Mouse (Mus musculus) spleen, adult 18-20 months (tissue): ENCODE measurements around the gene Nup188.

Experiments used
- DNase-seq, 2 experiments: peaks; one replicate each; pipeline ENCODE4 v3.0.0; 2022; ENCODE audit warnings: mixed read lengths in 2 of 2

Gene Nup188

DNA sequence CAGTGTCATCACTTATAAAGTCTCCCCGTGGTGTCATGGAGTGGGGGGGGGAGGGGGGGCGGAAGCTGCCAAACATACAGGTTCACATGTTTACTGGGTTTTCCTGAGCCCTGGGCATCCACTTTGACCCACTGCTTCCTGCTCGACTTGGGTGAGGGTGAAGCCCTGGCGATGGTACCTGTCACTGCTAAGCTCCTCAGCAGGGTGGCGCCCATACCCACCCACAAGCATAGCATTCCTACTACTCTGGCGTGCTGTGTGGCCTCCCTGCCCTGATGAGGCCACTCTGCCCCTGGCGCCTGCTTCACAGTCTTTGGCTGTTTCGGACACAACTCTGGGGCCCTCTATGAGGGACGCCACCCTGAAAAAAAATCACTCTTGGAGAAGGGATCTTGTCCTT, 70.7 kb downstream of the Nup188 start:
- DNase-seq = no peak

- DNase-seq = no peak
These were observed 71.6 kb downstream of the Nup188 start for GRCm38 (mm10) chr2:30357552-30358510.

GRCm38 (mm10) chr2:30358533-30359531, 72.6 kb downstream of the Nup188 start, which contains the start of gene Sh3glb2:
TSS of gene Sh3glb2 (minus strand) at chr2:30359337.
- peak; percentile 76 to 91 for DNase-seq

DNA sequence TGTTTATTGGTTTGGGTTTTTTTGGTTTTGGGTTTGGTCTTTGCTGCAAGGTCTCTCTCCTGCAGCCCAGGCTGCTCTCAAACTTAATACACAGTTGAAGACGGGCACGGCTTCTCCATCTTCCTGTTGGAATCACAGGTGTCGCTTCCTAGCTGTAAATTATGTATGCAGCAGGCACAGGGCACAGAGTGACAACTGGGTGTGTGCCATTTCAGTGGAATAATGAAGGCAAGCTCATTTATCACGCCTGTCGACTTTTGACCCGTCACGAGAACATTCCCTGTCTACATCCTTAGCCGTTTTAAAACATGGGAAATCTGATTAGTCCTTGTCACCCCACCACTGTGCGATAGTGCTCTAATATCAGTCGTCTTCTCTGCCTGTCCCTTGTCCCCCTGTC, 74.4 kb downstream of the Nup188 start:
- DNase-seq = no peak

DNA sequence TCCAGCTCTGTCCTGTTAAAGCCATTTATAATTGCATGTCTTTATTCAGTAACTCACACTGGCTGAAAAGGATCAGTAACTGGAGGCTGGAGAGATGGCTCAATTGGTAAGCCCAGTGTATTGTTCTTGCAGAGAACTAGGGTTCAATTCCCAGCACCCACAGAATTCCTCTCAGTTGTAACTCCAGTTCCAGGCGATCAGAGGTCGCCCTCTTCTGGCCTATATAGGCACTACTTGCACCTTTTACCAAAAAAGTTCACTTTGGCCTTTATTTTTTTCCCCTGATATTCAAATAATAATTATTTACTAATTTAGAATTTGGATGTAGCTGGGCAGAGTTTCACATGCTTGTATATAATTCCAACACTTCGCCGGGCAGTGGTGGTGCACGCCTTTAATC, 76.7 kb downstream of the Nup188 start:
- no peak for DNase-seq

DNA sequence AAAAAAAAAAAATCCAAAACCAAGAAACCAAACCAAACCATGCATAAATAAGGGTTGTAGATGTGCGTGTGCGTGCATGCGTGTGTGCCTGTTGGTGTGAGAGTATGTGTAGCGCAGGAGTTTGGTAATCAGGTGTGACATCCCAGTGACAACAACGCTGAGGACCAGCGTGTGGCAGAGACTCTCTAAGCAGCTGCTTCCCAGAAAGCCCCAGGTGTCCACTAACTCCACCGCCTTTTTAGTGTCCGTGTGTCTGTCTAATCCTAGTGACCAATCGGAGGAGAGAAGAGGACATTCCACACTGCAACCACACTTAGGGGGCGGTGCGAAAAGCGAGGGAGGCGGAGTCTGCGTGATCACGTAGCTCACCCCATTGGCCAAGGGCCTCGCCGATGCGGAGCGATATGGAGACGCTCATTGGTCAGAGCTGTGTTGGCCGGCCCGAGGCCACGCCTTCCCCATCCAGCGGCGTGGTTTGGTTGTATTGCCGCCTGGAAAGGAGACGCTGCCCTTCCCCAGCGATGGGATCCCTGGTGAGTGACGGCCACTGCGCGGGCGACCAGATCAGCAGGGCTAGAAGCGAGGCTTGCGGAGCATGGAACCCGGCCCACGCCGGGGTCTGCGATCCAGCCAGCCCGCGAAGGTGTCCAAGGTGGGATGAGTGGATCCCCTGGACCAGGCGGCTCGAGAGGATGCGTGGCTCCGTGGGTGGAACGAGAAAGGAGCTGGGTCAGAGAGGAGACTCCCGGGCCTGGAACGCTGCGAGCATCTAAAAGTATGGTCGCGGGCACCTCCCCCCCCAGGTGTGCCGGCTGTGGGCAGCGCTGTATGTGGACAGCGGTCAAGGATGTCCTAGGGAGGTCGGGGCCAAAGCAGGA, 77.8 kb downstream of the Nup188 start, which contains the start of gene Miga2:
TSS of gene Miga2 (plus strand) at position 461 of the 878 bp plus-strand sequence.
- peak; percentile 96 for DNase-seq

DNA sequence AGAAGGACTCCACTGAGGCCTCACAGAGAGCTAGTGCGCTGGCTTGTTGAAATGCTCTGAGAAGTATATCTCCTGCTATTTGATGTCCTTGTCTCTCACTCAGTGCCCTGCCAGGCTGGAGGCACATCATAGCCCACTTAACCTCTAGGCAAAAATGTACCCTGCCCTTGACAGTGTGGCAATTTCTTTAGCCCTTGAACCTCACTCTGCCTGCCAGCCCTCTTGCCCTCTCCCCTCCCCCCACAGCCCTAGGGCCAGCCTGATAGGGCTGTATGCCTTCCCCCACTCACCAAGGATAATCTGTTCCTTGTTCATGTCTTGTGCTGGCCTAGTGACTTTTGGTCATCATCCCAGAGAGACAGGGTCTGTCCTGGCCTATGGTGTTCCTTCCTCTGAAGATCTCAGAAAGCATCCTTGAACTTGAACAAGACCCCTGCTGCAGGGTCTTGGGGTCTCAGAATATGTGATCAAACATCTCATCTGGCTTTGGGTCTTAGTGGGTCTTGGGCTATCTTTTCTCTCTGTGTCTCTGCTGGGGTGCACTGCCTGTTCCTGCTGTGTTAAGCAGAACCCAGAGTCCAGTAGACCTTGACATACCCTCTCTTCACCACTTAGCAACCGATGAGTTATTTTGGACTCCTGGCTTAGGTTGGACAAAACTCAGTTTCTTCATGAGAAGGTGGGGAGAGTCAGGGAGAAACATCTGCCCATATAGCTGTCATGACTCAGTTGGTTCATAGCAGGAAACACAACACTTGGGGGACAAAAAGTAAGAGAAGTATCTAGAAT, 79.3 kb downstream of the Nup188 start:
- DNase-seq = no peak

DNA sequence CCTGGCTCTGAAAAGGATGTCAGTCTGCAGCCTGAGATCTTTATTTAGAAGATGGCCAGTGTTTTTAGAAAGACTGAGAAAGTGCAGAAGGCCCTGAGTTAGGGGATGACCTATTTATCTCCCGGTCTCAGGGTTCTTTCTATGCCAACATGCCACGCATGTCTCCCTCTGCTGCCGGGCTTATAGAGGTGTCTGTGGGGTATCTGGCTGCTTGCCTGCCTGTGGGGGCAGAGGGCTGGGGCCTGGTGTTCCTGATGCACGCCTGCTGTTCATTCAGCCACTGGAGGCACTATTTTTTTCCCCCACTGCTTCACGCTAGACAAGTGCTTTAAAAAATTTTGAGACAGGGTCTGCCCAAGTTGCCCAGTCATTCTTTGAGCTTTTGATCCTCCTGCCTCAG, 80.0 kb downstream of the Nup188 start:
- DNase-seq = no peak

DNA sequence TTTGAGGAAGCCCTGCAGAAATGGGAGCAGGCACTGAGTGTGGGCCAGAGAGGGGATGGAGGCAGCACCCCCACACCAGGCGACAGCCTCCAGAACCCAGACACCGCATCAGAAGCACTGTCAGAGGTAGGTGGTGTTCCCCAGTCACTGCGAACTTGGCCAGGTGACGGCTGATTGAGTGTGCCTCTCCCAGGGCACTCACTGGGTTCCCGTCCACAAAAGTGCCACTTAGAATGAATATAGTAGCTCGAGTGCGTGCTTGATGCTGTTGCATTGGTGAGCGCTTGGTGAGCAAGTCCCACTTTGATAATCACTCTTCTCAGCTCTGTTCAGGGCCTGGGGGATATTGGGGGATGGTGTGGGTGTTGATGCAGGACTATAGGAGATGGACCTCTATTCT, 85.3 kb downstream of the Nup188 start:
- no peak for DNase-seq

DNA sequence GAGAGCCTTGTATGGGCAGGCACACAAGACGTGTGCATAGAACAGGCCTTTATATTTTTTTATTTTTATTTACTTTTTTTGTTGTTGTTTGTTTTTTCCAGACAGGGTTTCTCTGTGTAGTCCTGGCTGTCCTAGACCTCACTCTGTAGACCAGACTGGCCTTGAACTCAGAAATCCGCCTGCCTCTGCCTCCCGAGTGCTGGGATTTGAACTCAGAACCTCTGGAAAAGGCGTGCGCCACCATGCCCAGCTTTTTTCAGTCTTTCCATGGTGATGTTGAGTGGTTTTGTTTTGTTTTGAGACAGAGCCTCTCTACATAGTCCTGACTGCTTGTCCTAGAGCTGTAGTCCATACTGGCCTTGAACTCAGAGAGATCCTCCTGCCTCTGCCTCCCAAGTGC, 86.5 kb downstream of the Nup188 start:
- DNase-seq = no peak

GRCm38 (mm10) chr2:30375893-30376292, 89.7 kb downstream of the Nup188 start:
- no peak for DNase-seq

DNA sequence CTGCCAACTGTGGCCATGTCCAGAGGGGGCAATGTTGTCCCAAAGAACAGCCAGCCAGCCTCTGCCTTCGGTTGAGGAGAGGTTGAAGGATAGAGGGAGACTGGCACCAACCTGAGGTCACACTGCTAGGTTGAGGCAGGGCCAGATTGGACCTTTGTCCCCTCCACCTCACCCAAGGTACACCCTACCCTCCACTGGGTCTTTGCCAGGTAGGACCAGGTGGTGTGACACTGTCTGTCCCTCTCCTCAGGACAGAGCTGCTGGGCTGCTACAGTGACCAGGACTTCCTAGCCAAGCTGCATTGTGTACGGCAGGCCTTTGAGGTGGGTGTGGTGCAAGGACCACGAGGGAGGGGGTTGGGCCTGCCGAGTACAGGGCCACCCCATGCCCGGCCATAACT, 91.5 kb downstream of the Nup188 start:
- no peak for DNase-seq

DNA sequence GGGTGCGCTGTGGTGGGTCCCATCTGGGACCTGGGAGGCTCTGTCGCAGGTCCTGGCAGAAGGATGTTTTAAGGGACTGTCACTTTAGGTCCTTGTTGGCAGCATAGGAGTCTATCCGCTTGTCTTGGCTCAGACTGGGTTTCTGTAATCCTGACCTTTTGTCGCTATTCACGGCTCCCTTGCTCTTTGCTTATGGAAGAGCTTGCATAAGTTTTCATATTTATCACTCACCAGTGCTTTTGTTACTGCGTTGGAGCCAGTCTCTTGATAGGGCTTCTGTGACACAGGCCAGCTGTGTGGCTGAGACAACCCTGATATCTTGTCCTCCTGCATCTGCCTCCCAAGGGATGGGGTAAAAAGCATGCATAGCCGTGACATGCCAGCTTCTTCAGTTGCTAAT, 93.1 kb downstream of the Nup188 start:
- no peak for DNase-seq

DNA sequence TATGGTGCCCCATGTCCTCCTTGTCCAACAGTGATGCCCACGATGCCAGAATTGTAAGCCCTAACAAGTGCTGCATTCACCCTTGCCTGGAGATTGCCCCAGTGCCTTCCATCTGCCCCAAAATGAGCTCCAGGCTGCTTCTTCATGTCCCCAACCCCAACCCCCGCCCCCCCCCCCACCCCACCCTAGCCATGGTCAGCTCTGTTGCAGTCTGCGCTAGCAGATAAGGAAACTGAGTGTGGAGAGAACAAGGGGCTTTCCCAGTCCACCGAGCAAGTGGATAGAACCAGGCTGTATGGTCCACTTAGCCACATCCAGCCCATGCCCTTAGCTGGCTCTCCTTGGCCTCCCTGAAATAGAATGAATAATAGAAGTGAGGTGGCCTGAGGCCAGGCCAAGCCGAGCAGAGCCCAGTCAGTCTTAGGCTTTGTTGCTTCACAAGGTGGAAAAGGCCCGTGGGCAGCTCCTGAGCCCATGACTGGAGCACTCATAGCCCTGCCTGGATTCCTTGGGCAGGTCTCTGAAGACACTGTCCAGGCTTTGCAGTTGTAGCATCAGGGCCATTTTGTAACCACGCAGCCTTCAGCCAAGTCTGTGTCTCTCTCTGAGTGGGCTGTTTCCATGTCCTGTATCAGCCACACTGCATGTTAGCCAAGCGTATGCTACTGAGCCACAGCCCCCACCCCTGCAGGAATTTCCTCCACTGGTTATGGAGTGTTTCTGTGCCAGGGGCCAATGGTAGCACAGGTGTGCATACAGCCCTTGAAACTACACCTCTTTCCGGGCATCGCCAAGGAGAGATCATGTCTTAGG, 94.6 kb downstream of the Nup188 start:
- no peak for DNase-seq

GRCm38 (mm10) chr2:30381377-30381725, 95.2 kb downstream of the Nup188 start:
- DNase-seq = no peak

DNA sequence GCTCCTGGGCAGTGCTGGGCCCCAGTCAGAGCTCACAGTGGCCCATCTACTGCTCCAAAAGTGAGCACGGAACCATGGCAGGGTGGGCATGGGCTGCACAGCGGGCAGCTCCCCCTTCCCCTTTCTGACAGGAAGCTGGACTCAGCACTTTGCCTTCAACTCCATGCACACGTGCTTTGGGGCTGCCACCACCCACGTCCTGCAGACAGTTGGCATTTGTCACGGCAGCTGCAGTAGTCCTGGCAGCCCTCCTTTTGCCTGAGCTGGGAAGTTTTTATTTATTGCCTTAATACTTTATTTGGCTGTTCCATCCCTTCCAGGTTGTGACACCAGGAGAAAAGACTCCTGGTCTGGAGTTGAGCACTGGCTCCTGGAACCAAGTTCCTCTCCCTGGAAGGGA, 98.6 kb downstream of the Nup188 start:
- DNase-seq = no peak

DNA sequence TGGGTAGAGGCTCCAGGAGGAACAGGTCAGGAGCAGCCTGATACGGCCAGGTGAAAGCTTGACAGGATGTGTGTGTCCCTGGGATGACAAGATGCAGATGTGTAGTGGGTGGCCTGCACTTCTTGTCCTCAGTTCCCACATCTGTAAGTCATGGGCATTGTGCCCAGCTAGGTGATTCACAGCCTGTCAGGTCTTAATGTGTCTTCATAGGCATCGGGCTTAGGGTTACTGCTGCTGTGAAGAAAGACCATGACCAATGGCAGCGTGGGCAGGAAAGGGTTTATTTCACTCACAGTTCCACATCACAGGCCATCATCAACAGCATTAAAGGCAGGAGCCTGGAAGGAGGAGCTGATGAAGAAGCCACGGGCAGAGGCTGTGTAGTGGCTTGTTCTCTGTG, 99.4 kb downstream of the Nup188 start:
- DNase-seq = no peak

GRCm38 (mm10) chr2:30386913-30387312, 100.7 kb downstream of the Nup188 start:
- no peak for DNase-seq

GRCm38 (mm10) chr2:30389000-30389399, 102.8 kb downstream of the Nup188 start:
- no peak for DNase-seq

DNA sequence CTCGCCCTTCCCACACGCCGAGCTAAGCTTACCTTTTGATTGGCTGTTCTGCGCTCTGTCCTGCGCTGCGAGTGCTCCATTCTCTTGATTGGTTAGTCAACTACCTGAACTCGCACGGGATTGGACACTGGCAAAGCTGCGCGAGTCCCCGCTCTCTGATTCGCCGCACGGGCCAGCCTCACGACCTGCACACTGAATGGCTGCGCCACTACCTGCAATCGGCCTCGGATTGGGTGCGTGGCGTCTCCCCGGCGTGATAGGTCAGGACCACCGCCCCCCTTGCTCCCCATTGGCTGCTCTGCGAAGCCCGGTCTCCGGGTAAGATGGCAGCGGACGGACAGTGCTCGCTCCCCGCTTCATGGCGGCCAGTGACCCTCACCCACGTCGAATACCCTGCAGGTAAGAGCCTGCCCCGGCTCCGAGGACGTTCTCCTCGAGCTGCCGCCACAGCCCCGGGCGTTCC, 105.9 kb downstream of the Nup188 start, which contains the start of gene Dolpp1:
TSS of gene Dolpp1 (plus strand) at position 141 of the 463 bp plus-strand sequence.
- DNase-seq = peak; percentile 86 to 95
